Mouse (Mus musculus): ENCODE measurements around the gene Olfr1489. TPM values are rescaled to one million over a fixed set of nuclear protein-coding genes. Genes with fewer than 3 reads are reported as not detected.
"Not testable (repeated sequence)": the region's sequence is repeated elsewhere in the genome, so short reads cannot be mapped to it uniquely, and the experiment has no call there.

Olfr1489 gene
- total RNA-seq (2012; rRNA removed) (not detected in 2 replicates), polyA plus RNA-seq (2012; ENCODE audit: insufficient read depth in 1 of 2, insufficient read length in 2 of 2, low read depth in 1 of 2, low replicate concordance in 2 of 2, missing spikeins in 1 of 2) (not detected)

DNA sequence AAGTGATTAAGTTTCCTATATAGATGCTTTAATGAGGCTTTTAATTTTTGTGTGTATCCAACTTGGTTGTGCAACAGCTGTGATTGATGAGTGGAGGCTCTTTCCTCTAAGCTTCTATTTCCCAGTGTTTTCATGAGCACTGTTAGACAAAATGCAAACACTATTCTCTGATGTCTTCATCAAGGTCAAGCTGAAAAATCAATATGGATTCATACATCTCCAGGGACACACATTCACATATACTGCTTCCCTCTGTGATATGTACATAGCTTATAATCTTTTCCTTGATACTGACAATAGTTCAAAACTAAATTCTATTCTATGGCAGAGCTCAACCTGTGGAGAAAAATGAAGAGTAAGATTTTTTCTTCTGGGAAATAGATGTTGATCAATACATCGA lies at the start of gene Olfr1489:
Gene Olfr1489, plus strand, starts transcription at position 301 of the 400 bp plus-strand sequence.
- no peak for DNase-seq (ENCODE audit: low read depth, low spot score)
- TF ChIP-seq BHLHE40 (IDR thresholded peaks at IDR 0.05; ENCODE audit: borderline replicate concordance, low read depth, low read length): no peak
- TF ChIP-seq RAD21 (IDR thresholded peaks at IDR 0.05; ENCODE audit: low read depth, low read length): no peak
- TF ChIP-seq USF2 (IDR thresholded peaks at IDR 0.05; ENCODE audit: borderline replicate concordance in 1 of 2, insufficient read depth in 1 of 2, low read depth in 1 of 2, low read length in 2 of 2): no peak
- no peak for TF ChIP-seq POLR2AphosphoS5 (IDR thresholded peaks at IDR 0.05; ENCODE audit: borderline replicate concordance, low read depth, low read length)
- no peak for TF ChIP-seq CHD2 (IDR thresholded peaks at IDR 0.05; ENCODE audit: low read length)
- no peak for TF ChIP-seq NRF1 (IDR thresholded peaks at IDR 0.05; ENCODE audit: insufficient read depth, low read depth, low read length, poor library complexity, severe bottlenecking)
- no peak for TF ChIP-seq USF1 (IDR thresholded peaks at IDR 0.05; ENCODE audit: low read depth, low read length)
- no peak for TF ChIP-seq GABPA (IDR thresholded peaks at IDR 0.05; ENCODE audit: low read depth, low read length)
- TF ChIP-seq MAFK (IDR thresholded peaks at IDR 0.05; ENCODE audit: borderline replicate concordance, low read depth, low read length): no peak
- TF ChIP-seq ZMIZ1 (IDR thresholded peaks at IDR 0.05; ENCODE audit: low read depth, low read length): no peak
- no peak for TF ChIP-seq ZNF384 (IDR thresholded peaks at IDR 0.05; ENCODE audit: low read depth, low read length)
- no peak for TF ChIP-seq E2F4 (IDR thresholded peaks at IDR 0.05; ENCODE audit: borderline replicate concordance, low read depth, low read length)

DNA sequence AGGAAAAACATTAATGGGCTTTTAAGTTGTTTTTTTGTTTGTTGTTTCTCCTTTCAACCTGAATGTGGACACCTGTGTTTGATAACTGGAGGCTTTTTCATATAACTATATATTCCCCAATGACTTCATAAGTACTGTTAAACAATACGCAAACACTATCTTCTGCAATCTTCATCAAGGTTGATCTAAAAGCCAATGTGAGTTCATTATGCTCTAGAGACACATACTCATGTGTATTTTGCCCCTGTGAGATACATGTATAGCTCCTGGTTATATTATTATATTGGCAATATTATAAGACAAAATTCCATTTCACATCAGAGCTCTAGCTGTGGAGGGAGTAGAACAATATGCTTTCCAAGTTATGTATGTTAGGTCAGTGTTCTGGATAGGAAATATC lies 48.2 kb upstream of the Olfr1489 start, which contains the start of gene Olfr1484:
Gene Olfr1484, plus strand, starts transcription at position 301 of the 400 bp plus-strand sequence.
- DNase-seq (ENCODE audit: low read depth, low spot score): no peak
- Histone ChIP-seq H3K4me1 (ENCODE audit: control insufficient read depth in 1 of 2, insufficient read depth in 2 of 2, low read length in 2 of 2) (no peaks in the 10 kb centered on the region), H3K27me3 (ENCODE audit: control insufficient read depth in 1 of 2, insufficient read depth in 2 of 2, low read length in 2 of 2) (no peaks in the 10 kb centered on the region), H3K9me3 (replicated peaks; ENCODE audit: insufficient read depth, low read length) (no peaks in the 10 kb centered on the region), H3K36me3 (ENCODE audit: control insufficient read depth in 1 of 2, insufficient read depth in 2 of 2, low read length in 2 of 2) (no peaks in the 10 kb centered on the region), H3K9ac (ENCODE audit: control insufficient read depth, low read depth, low read length, poor library complexity, severe bottlenecking) (no peak within 1 kb of the TSS), H3K27ac (ENCODE audit: control insufficient read depth, low read depth, low read length) (no peak within 1 kb of the TSS), H3K4me3 (ENCODE audit: control insufficient read depth in 1 of 2, insufficient read depth in 1 of 2, low read depth in 2 of 2, low read length in 2 of 2) (no peak within 1 kb of the TSS), H3K79me2 (ENCODE audit: control insufficient read depth, insufficient read depth, low read length, poor library complexity) (no peaks in the 10 kb centered on the region)
- no peak for TF ChIP-seq MAZ (IDR thresholded peaks at IDR 0.05; ENCODE audit: low read depth, low read length)
- no peak for TF ChIP-seq ZNF384 (IDR thresholded peaks at IDR 0.05; ENCODE audit: low read depth, low read length)
- TF ChIP-seq USF2 (IDR thresholded peaks at IDR 0.05; ENCODE audit: borderline replicate concordance in 1 of 2, insufficient read depth in 1 of 2, low read depth in 1 of 2, low read length in 2 of 2): no peak
- TF ChIP-seq NRF1 (IDR thresholded peaks at IDR 0.05; ENCODE audit: insufficient read depth, low read depth, low read length, poor library complexity, severe bottlenecking): no peak
- TF ChIP-seq MAFK (IDR thresholded peaks at IDR 0.05; ENCODE audit: borderline replicate concordance, low read depth, low read length): no peak
- TF ChIP-seq RCOR1 (IDR thresholded peaks at IDR 0.05; ENCODE audit: low read depth, low read length): no peak
- no peak for TF ChIP-seq MAX (IDR thresholded peaks at IDR 0.05; ENCODE audit: low read length)
- TF ChIP-seq POLR2AphosphoS5 (IDR thresholded peaks at IDR 0.05; ENCODE audit: borderline replicate concordance, low read depth, low read length): no peak
- TF ChIP-seq GATA1 (IDR thresholded peaks at IDR 0.05; ENCODE audit: low read depth, low read length): no peak
- no peak for TF ChIP-seq ETS1 (IDR thresholded peaks at IDR 0.05; ENCODE audit: low read depth, low read length)
- TF ChIP-seq TBP (IDR thresholded peaks at IDR 0.05; ENCODE audit: low read depth, low read length): no peak
- TF ChIP-seq SIN3A (IDR thresholded peaks at IDR 0.05; ENCODE audit: low read length): no peak
- TF ChIP-seq ZKSCAN1 (IDR thresholded peaks at IDR 0.05; ENCODE audit: low read depth, low read length): no peak
- TF ChIP-seq SMC3 (IDR thresholded peaks at IDR 0.05; ENCODE audit: low read depth, low read length): no peak
- no peak for TF ChIP-seq MYB (IDR thresholded peaks at IDR 0.05; ENCODE audit: low read depth, low read length)

More for the DNA sequence above, at the start of gene Olfr1489:
- Histone ChIP-seq H3K79me2 (ENCODE audit: control insufficient read depth, insufficient read depth, low read length, poor library complexity) (no peaks in the 10 kb centered on the region), H3K36me3 (ENCODE audit: control insufficient read depth in 1 of 2, insufficient read depth in 2 of 2, low read length in 2 of 2) (no peaks in the 10 kb centered on the region), H3K27me3 (ENCODE audit: control insufficient read depth in 1 of 2, insufficient read depth in 2 of 2, low read length in 2 of 2) (no peaks in the 10 kb centered on the region), H3K4me3 (ENCODE audit: control insufficient read depth in 1 of 2, insufficient read depth in 1 of 2, low read depth in 2 of 2, low read length in 2 of 2) (no peak within 1 kb of the TSS), H3K27ac (ENCODE audit: control insufficient read depth, low read depth, low read length) (no peak within 1 kb of the TSS), H3K9ac (ENCODE audit: control insufficient read depth, low read depth, low read length, poor library complexity, severe bottlenecking) (no peak within 1 kb of the TSS), H3K9me3 (replicated peaks; ENCODE audit: insufficient read depth, low read length) (no peaks in the 10 kb centered on the region), H3K4me1 (ENCODE audit: control insufficient read depth in 1 of 2, insufficient read depth in 2 of 2, low read length in 2 of 2) (no peaks in the 10 kb centered on the region)

DNA sequence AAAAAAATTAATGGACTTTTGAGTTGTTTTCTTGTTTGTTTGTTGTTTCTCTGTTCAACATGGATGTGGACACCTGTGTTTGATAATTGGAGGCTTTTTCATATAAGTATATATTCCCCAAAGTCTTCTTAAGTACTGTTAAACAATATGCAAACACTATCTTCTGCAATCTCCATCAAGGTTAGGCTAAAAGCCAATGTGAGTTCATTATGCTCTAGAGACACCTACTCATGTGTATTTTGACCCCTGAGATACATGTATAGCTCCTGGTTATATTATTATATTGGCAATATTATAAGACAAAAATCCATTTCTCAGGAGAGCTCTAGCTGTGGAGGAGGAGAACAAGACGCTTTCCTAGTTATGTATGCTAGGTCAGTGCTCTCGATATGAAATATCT lies 14.3 kb upstream of the Olfr1489 start, which contains the start of gene Olfr1487:
Gene Olfr1487, plus strand, starts transcription at position 301 of the 400 bp plus-strand sequence.
- not testable (repeated sequence) for H3K4me3 ChIP-seq (ENCODE audit: control insufficient read depth in 1 of 2, insufficient read depth in 1 of 2, low read depth in 2 of 2, low read length in 2 of 2); H3K9me3 ChIP-seq (replicated peaks; ENCODE audit: insufficient read depth, low read length); DNase-seq (ENCODE audit: low read depth, low spot score); H3K27me3 ChIP-seq (ENCODE audit: control insufficient read depth in 1 of 2, insufficient read depth in 2 of 2, low read length in 2 of 2); H3K36me3 ChIP-seq (ENCODE audit: control insufficient read depth in 1 of 2, insufficient read depth in 2 of 2, low read length in 2 of 2); H3K27ac ChIP-seq (ENCODE audit: control insufficient read depth, low read depth, low read length); H3K79me2 ChIP-seq (ENCODE audit: control insufficient read depth, insufficient read depth, low read length, poor library complexity); H3K9ac ChIP-seq (ENCODE audit: control insufficient read depth, low read depth, low read length, poor library complexity, severe bottlenecking); H3K4me1 ChIP-seq (ENCODE audit: control insufficient read depth in 1 of 2, insufficient read depth in 2 of 2, low read length in 2 of 2)

Data from MEL (cell line).